Mouse (Mus musculus) splenic B cell, adult 2 months (primary cell): Measurements from ENCODE around the gene Hdgfl3.
A peak's percentile ranks its signal among the peaks of the same experiment; 100 is the strongest.

Experiments used
- DNase-seq: peaks from one replicate; pipeline ENCODE4 v3.0.0-alpha.2; 2011; ENCODE audit warnings: low read depth, low spot score
- H3K27me3 ChIP-seq: 2 replicates; pipeline ENCODE4 v1.6.1; 2012; ENCODE audit warnings: mild to moderate bottlenecking, low read length, moderate library complexity, mixed read lengths; ENCODE audit not compliant: control insufficient read depth, poor library complexity, insufficient read depth, severe bottlenecking
- H3K36me3 ChIP-seq: 2 replicates; pipeline ENCODE4 v1.6.1; 2012; ENCODE audit warnings: mild to moderate bottlenecking, low read length, moderate library complexity, mixed read lengths; ENCODE audit not compliant: control insufficient read depth, poor library complexity, insufficient read depth, severe bottlenecking

The Hdgfl3 gene

DNA sequence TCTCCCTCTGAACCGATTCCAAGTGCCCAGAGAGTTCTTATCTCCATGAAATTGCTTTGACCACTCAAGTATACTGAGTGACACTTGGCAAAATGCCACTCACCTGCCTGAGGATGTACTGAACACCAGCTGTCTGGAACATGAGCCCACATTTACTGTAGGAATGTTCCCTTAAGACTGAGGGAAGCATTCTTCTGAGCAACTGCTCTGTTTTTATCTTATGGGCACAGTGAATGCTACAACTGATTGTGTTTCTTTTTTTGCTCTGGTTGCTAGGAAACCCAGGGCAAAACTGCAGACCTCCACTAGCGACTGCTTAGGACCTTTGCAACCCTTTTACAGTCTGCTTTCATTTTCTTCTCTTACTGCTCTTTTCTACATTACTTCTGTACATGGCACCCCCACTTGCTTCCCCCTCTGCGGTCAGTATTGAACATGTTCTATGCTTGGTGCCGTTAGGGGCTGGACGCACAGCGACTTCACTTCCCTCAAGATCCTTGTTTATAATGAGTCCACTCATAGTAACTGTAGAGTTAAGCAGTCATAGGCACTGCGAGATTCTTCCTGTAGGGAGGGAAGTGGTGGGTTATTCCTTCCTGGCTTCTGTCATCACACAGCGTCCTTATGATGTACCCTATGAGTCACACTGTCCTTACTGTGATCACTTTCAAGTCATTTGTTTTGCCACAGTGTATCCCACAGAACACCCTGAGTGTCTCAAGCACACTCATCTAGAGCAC, 79.5 kb downstream of the Hdgfl3 start:
- Histone ChIP-seq H3K36me3 (no peaks in the 10 kb centered on the region), H3K27me3 (no peaks in the 10 kb centered on the region)
- DNase-seq: peak; percentile 51

DNA sequence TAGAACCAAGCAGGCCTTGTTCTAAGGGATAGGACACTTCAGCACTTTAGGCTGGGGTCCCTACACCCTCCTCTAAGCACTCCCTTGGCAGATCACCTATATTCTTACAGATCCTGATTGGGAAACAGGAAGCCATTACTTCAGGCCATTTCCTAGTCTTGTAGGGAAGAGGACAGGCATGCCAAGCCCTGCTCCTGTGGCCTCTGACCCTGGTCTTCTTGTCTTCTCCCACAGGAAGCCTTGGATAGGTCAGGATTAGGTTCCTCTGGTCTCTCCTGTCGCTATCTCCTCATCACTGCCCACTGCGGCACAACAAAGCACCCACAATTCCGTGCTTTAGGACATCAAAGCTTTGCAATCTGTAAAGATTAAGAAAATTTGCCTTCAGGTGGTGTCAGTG, 82.6 kb downstream of the Hdgfl3 start:
- Histone ChIP-seq H3K36me3 (no peaks in the 10 kb centered on the region), H3K27me3 (no peaks in the 10 kb centered on the region)
- no peak for DNase-seq

DNA sequence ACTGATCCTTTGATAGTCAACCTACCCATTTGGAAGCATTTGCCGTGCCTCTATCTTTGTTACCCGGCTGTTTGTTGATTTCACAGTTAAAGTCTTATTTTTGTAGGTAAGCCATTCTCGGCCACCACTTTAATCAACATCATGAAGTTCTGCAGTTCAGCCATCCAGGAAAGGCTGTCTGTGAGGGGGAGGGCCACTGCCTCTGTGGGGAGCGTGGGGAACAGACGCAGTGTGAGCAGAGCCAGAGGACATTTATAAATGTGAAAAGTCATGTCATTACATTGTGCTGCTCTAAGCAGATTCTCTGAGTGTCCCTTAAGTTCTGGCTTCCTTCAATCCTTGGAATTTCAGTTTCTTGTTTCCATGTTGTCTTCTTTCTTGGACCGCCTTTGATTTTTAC, 84.1 kb downstream of the Hdgfl3 start:
- no peaks in the 10 kb centered on the region for H3K27me3 ChIP-seq
- no peaks in the 10 kb centered on the region for H3K36me3 ChIP-seq
- DNase-seq: no peak

DNA sequence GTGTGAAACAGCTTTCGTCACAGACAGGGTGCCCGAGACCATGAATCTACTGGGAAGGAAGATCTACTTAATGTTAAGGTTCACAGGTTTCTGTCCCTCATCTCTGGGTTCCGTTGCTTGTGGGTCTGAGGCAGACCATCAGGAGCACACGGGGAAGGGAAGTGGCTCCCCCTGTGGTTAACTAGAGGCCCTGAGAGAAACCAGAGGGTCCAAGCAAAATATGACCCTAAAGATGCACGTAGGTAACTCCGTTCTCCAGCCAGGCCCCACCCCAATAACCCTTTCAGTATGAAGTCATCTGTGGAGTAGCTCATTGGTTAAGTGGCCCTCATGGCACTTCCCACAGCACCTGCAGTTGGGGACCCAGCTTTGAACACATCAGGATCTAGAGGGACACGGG, 84.6 kb downstream of the Hdgfl3 start:
- no peak for DNase-seq
- no peaks in the 10 kb centered on the region for H3K36me3 ChIP-seq

DNA sequence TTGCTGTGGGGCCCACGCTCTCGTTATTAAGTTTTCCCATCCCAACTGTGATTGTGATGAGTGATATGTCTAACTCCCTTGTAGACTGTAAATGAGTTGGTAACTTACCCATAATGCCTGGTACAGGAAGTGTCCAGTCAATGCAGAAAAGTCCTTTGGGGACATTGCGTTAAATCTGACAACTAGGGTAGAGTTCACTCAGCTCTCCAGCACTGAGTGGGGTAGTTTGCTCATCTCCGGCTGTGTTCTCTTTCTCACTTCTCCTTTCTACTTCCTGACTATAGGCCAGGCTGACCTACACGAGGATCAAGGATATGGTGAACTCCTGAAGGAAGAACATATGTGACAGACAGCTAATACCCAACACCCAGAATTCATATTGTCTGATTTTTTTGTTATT, 85.1 kb downstream of the Hdgfl3 start:
- peak; percentile 68 for DNase-seq
- no peaks in the 10 kb centered on the region for H3K36me3 ChIP-seq
- H3K27me3 ChIP-seq: no peaks in the 10 kb centered on the region

More for the DNA sequence above, 84.6 kb downstream of the Hdgfl3 start:
- no peaks in the 10 kb centered on the region for H3K27me3 ChIP-seq

DNA sequence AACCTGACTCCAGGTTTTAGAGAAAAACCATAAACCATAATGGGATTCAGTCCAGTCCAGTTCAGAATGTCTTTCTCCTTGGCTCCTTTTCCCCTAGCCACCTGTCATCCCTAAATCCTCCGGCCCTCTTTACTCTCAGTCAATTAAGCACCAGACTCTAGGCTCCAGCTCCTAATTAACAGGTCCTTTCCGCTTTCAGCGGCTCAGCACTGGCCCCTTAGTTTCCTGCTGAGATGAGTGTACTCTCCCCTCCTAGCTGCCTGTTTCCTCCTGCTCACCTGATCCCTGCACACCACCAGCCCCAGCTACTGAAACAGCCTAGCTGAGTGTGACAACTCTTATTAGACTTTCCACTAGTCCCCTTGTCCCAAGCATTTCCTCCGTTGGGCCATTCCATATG, 86.5 kb downstream of the Hdgfl3 start:
- no peaks in the 10 kb centered on the region for H3K27me3 ChIP-seq
- no peaks in the 10 kb centered on the region for H3K36me3 ChIP-seq
- DNase-seq: no peak

DNA sequence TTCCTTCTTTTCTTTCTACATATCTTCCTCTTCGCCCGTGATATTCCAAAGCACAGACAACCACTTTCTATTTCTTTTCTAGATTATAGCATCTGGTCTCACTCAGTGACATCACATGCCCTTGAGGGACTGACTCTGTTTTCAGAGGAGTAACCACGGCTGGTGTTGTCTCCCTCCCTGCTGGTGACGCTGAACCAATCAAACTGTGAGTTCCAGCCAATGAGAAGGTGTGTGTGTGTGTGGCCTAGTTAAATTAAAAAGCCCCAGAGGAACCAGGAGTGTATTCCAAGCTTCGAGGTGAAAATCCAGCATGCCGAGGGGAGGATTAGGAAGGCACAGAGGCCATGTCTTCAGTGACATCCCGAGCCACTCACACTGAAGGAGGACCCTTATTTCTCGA, 87.3 kb downstream of the Hdgfl3 start:
- H3K36me3 ChIP-seq: no peaks in the 10 kb centered on the region
- H3K27me3 ChIP-seq: no peaks in the 10 kb centered on the region
- no peak for DNase-seq

DNA sequence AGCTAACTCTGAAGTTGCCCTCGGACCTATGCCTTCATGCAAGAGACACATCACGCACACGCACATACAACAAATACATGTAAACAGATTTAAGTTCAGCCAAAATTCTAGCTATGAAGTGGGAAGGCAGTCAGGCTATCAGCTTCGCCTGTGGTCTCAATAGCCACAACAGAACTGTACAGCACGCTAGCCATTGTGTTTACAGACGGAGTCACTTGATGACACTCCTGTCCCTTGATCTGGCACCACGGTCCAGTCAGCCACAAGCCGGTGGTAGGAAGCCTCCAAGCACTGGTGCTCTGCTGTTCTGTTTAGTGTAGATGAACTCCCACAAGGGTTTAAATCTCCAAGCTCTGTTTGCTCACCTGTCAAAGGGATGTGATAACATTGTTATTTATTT, 88.3 kb downstream of the Hdgfl3 start:
- no peaks in the 10 kb centered on the region for H3K27me3 ChIP-seq
- DNase-seq: no peak
- no peaks in the 10 kb centered on the region for H3K36me3 ChIP-seq

DNA sequence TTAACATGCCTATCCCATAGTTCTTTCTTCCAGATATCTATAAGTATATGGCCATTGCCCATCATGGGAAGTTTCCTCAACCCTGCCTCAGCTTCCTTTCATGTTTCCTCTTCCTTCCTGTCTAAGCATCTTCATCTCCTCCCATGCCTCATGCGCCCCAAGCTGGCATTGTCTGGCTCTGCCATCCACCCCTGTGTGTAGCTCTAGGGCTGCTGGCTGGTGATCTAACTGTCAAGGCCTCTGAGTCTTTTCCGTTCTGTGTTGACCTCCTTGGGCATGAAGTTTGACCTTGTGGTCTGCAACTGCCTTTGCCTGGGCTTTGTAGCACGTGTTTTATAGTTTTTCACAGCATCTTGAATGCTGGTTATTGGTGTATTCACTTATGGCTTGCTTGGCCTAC, 89.0 kb downstream of the Hdgfl3 start:
- Histone ChIP-seq H3K27me3 (no peaks in the 10 kb centered on the region), H3K36me3 (no peaks in the 10 kb centered on the region)
- no peak for DNase-seq

DNA sequence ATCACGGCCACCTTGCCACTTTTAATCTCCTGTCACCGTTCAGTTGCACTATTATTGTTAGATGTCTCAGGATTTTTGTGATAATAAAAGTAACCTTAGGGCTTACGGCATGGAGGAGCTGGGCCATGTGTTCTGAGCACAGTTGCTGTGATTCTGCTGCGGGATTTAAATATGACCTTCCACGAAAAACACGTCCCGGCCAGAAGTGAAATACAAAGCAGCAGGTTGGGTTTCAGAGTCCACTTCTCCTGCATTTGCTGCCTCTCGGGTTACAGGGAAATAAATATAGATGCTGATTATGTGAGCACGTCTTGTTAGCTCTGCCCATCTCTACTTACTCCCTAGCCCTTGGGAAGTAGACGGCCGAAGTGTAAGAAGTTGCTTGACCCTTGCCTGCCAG, 89.5 kb downstream of the Hdgfl3 start:
- no peaks in the 10 kb centered on the region for H3K36me3 ChIP-seq
- no peaks in the 10 kb centered on the region for H3K27me3 ChIP-seq
- no peak for DNase-seq

DNA sequence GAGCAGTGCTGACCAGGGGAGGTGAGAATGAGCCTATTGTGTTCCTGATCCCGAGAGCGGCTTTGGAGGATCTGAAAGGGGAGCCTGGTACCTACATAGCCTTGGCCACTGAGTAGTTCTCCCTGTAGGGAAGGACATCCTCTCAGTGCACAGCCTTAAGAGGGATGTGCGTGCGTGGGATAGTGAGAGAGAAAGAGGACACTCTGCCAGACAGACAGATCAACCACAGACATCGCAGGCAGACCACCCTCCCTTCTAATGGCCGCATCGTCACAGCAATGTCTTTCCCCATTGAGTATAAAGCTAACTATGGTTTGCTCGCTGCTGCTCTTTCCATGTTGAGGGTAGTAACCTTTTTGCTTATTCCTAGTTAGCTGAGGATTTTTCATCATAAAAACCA, 90.4 kb downstream of the Hdgfl3 start:
- no peak for DNase-seq
- Histone ChIP-seq H3K36me3 (no peaks in the 10 kb centered on the region), H3K27me3 (no peaks in the 10 kb centered on the region)

DNA sequence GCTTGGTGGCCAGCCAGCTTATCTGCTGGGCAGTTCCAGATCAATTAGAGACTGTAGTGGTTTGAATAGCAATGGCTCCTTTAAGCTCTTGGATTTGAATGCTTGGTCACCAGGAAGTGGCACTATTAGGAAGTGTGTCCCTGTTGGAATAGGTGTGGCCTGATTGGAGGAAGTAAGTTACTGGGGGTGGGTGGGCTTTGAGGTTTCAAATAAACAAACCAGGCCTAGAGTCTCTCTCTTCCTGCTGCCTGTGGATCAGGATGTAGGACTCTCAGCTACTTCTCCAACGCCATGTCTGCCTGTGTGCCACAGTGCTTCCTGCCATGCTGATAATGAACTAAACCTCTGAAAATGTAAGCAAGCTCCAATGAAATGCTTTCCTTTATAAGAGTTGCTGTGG, 91.3 kb downstream of the Hdgfl3 start:
- DNase-seq: no peak
- H3K27me3 ChIP-seq: no peaks in the 10 kb centered on the region
- no peaks in the 10 kb centered on the region for H3K36me3 ChIP-seq

DNA sequence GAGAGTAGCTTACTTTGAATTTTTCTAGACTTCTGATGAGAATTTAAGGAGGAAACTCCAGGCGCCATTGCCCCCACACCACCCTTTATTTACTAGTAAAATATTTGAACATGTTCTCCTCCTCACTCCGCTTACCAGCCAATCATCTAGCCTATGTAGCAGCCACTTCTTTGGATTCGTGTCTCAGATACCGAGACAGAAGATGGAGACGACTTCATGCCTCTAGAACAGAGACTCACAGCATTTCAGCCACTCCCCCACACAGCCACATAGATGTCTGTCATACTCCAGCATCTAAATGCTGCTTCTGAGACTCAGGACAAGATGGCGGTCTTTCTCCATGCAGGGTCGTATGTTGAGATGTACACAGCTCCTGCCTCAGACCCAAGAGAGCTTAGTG, 92.1 kb downstream of the Hdgfl3 start:
- no peaks in the 10 kb centered on the region for H3K27me3 ChIP-seq
- H3K36me3 ChIP-seq: no peaks in the 10 kb centered on the region
- no peak for DNase-seq

DNA sequence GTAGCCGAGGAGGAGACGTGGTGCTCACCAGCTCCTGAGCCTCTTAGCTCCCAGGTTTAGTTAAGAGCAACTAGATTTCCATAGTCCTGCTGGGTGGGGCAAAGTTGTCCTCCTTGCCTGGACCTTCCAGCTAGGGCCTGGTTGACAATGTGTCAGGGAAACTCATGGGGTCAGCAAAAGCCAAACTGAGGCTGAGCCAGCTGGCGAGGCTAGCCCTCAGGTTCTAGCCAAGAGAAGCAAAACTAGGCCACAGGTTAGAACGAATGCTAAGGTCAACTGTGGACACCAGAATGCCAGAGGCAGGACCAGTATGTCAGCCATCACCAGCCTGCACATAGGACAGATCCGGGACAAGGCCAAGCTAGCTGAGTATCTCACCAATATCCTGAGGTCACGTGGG, 92.8 kb downstream of the Hdgfl3 start:
- no peaks in the 10 kb centered on the region for H3K27me3 ChIP-seq
- DNase-seq: no peak

DNA sequence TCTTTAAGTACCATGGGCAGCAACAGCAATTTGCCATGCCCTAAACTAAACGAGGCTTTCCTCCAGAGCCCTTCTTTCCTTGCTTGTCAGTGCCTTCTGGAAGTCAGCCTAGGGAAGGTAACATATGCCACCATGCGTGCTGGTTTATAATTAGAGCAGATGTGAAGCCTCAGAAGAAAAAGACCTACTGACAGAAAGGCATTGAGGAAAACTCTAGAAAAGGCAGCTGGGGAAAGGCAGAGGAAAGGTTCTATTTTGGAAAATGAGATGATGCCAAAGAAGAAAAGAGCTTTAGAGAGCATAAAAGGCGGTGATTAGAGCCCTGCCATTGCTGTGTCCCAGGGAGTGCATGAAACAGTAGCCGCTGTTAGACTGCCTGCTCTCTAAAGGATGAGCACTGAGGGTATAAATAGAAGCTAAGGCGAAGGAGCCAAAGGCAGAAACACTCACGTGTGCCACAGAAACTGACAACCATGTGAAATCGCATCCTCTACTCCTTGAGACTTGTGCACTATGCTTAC, 93.6 kb downstream of the Hdgfl3 start:
- Histone ChIP-seq H3K36me3 (no peaks in the 10 kb centered on the region), H3K27me3 (no peaks in the 10 kb centered on the region)
- no peak for DNase-seq

More for the DNA sequence above, 92.8 kb downstream of the Hdgfl3 start:
- H3K36me3 ChIP-seq: no peaks in the 10 kb centered on the region

DNA sequence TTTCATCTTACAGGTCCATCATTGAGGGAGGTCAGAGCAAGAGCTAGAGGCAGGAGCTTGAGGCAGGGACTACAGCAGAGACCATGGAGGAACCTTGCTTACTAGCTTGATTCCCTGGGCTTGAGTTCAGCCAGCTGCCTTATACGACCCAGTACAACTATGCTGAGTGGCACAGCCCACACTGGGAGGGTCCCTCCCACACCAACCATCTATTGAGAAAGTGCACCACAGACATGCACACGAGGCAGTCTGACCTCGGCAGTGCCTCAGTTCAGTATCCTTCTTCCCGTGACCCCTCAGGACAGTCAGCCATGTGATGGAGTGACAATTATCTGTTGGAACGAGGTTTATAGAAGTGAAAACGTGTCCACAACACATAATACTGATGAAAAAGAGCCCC, 94.5 kb downstream of the Hdgfl3 start:
- no peaks in the 10 kb centered on the region for H3K36me3 ChIP-seq
- no peaks in the 10 kb centered on the region for H3K27me3 ChIP-seq
- DNase-seq: no peak
